Mouse (Mus musculus) brain, embryonic 18.5 days (tissue): ENCODE measurements around the gene Kcnn1.

Source experiments
- DNase-seq: peaks from one replicate; pipeline ENCODE4 v3.0.0-alpha.2; 2012; ENCODE audit warnings: low read depth, low spot score

Gene Kcnn1

DNA sequence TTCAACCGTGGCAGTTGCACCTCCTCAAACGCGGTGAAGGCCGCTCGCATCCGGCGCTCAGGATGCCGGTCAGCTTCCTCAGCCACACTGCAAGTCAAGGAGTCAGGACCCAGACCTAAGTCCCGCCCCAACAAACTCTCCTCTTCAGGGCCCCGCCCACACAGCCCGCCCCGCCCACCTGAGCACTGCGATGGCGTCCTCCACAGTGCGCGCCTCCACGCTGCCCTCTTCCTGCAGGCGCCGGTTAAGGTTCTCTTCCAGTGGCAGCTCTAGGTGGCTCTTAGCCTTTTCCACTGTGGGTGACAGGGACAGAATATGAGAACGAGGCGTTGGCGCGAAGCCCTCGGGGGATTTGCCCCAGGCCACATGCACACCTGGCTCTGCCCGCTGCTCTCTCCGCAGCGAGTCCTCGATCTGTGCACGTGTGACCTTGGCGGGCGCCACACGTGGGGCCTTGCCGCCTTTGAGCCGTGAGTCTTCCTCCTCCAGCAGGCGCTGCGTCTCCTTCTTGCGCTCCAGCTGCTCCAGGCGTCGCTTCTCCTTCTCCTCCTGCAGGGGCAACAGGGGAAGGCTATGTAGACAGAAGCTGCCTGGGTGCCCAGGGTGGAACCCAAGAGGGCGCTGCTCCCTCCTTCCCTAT is 5.6 kb upstream of the Kcnn1 start:
- no peak for DNase-seq

DNA sequence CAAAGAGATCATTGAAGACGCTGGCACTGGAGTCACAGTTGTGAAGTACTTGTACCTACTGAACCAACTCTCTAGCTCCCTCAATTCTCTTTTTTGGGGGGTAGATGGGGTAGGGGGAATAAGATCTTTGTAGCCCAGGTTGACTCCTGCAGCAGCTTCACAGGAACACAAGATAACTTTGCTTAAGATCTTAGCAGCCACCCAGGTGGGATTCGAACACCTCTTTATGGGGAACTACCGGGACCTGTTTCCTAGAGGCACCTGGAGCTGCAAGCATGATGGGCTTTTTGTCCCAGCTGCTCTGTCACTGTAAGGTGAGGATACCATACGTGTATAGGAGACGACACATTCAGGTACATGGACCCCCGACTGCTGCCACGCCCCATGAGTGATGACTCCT is 3.5 kb upstream of the Kcnn1 start:
- no peak for DNase-seq

DNA sequence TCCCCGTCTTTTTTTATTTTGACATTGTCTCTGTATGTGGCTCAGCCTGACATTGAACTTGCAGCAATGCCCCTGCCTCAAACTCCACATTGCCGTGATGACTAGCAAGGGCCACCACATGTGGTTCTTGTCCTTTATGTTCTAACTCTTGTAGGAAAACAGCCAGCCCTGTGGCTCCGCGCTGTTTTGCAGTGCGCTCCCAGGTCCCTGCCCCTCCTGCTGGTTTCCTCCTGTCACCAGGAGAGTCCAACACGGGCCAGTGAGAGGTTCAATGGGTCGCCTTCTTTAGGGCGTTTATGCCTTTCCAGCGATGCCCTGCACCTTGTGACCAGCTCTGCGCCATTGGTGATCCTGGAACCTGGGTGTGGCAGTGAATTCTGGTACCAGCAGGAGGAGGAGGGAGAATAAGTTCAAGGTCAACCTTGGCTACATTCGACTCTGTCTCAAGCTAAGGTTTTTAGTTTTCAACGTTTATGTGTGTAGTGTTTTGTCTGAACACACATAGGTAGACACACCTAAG is 3.0 kb upstream of the Kcnn1 start:
- DNase-seq, result no peak

DNA sequence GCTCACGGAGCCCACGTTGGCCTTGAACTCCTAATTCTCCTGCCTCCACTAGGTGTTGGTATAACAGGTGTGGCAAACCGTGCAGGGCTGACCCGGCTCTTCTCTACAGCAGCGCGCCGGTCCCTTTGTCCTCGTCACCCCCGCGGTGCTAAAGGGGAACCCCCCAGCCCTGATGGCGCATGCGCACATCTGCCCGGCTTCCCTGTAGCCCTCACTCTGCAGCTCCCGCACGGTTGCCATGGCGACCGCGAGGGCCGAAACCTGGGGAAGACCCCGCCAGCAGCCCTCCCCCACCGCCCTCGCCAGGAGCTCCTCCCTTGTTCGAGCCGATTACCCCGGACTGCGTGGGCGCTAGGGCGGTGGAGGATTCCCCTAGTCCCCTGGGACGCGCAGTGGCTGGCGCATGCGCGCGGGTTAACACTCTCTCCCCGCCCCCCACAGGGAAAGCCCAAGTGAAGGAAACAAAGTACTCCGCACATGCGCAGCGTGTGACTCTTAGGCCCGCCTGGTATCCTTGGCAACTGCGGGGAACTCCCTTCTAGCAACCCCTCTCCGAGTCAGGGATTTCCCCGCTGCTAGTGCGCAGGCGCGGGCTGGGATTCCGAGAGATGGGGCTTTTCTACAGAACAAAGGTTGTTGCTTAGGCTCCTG is 2.4 kb upstream of the Kcnn1 start:
- peak; percentile 99 for DNase-seq

DNA sequence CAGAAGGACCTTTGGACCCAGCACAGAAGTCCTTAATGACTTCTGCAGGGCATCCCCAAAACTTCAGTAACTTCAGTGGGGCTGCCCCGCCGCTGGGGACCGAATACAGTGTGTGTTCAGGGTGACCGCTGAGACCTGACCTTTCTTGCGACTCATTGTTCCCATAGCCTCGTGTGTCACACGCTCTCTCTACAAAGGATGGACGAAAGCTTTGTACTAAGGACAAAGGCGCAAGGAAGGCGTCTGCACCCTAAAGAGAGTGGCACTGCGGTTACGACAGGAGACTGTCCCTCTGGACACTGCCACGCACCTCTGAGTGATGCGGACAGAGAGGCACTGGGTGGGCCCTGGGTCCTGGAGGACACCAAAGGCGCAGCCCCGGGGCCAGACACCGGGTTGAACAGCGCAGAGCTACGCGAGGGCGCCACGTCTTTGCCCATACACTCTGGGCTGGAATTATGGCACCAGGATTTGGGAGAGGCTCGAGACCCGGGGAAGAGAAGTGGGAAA is 1.7 kb upstream of the Kcnn1 start:
- DNase-seq, result no peak

DNA sequence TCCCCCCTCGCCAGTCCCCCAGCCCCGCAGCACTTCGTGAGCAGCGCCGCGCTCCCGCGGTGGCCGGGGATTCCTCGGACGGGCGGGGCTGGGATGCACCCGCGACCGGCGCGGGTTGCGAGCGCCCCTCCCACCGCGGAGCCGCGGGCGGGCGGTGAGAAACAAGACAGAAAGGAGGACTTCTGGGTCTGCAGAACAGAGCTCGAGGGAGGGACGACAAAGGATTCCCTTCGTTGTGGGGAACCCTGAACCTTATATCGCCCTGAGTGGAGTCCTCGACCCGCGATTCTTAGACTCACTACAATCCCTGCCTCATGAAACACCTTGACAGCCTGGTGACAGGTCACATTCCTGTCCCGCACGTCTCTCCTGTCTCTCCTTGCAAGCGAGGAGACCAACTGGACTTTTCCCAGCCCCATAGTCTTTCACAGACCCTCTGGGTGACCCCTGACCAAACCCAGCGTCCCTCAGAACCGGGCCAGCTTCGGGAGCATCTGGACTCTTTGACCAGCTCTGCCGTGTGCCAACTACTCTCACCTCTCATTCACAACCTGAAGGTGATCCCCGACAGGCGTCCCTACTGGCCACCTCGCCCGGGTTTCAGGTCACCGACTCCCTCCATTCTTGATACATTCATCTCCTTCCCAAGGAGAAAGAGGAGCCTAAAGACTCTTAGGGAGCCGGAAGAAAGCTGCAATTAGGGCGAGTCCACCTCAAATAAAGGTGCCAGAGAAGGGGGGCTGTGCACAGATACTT is 1.1 kb upstream of the Kcnn1 start:
- DNase-seq, result no peak

DNA sequence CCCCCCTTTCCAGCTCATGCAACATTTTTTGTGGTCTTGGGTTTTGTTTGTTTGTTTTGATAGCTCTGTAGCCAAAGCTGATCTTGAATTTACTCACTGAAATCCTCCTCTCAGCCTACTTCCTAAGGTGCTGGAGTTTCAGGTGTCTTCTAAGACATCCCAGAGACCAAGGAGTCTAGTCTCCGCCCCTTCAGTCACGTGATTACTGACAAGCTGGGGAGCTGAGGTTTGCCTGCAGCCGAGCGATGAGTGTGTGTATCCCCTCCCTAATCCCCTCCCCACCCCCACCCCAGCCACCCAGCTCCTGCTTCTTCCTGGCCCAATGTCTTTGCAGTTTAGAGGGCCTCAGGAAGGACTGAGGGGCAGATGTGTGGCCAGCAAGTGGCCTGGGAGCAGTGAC is 5.5 kb downstream of the Kcnn1 start:
- DNase-seq, result no peak

DNA sequence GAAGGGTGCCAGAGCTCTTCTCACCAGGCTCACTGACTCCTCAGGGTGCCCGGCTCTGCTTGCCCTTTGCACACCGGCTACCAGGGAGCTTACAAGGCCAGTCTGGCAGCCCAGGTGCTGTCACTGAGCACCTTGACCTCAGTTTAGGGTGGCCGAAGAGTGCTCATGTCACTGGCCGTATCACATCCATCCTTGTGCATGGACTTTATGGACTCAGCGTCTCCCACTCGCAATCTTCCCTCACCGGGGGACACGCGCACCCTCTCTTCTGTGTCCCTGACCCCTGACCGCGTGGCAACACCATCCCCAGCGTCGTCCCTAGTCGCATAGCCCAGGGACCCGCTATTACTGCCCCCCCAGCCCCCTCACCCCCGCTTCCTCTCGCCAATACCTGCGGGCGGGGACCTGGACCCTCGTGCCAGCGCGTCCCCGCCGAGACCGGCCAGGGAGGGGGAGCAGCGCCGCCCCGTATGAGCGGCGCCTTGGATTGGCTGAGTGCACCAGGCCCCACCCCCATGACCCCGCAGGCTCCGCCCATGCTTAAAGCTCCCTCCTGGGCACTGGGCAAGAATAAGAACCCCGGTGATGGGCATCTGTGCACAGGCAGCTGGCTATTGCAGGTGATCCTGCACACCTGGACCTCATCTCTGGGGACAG is 6.4 kb downstream of the Kcnn1 start:
- no peak for DNase-seq

DNA sequence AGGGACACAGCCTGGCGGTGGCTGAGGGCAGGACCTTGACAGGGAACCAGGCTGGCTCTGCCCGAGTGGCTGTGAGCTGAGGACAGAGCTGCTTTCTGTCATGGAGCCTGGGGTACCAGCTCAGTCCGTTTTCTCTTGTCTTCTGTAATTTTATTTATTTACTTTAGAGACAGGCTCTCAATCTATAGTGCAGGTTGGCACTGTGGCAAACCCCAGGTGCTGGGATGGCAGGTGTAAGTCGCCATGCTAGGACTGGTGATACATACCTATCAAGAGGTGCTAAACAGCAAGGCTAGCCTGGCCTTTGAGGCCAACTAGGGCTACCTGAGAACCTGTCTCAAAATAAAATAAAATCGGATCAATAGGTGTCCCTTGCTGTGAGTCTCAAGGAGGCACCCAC is 7.0 kb downstream of the Kcnn1 start:
- no peak for DNase-seq

DNA sequence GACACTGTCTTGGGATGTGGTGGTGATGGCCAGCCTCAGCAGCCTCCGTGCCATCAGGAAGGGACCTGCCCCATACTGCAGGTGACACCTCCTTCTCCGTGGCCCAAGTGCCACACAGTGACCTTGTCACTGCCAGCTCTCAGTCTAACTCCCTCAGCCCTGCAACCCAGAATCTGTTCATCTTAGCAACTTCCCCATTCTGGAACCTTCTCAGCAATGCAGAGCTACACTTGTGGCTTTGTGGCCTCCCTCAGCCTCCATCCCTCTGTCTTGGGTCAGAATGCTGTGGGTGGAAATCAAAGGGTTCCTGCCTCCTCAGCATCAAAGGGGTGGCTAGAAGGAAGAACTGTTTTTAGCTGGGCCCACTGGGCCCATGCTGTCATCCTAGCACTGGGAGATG is 9.2 kb downstream of the Kcnn1 start:
- DNase-seq, result no peak

DNA sequence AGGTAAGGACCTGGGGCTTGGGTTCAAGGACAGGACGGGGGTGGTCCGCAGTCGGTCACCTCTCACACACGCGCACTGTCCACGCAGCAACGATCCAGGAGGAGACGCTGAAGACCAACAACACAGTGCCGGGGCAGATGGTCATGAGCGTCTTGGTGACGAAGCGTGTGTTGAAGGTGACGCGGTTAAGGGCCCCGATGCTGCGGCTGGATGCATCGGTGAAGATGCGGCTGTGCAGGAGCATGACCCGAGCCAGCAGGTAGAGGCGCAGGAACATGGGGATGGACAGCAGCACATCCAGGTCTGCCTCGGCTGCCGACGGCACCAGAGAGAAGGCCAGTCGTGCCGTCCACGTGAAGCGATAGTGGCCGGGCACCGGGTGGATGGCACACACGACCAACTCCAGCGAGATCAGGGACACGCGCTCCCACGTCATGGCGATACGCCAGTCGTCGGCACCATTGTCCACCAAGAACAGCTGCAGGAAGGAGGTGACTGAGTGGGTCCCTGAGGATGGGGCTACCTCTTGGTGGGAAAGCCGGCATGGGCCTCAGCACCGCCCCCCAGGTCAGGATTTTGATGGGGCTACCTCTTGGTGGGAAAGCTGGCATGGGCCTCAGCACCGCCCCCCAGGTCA is 10.3 kb downstream of the Kcnn1 start:
- DNase-seq, result no peak

DNA sequence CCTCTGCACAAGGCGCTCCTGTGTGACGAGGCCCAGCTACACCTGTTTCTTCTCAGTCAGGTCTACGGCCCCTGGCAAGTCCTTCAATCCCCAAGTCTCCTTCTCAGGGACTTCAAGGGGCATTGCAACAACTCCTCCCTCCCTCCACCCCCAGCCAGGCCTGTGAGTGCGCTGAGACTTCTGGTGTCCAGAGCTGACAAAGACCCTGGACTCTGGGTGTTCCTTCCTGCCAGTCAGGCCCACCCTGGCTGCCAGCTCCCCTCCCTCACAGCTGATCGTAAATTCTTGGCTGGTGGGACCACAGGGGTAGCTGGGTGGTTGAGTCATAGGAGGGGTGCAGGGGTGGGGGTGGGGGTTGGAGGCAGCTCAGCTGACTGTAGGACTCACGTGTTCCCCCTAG is 11.2 kb downstream of the Kcnn1 start:
- DNase-seq, result no peak

DNA sequence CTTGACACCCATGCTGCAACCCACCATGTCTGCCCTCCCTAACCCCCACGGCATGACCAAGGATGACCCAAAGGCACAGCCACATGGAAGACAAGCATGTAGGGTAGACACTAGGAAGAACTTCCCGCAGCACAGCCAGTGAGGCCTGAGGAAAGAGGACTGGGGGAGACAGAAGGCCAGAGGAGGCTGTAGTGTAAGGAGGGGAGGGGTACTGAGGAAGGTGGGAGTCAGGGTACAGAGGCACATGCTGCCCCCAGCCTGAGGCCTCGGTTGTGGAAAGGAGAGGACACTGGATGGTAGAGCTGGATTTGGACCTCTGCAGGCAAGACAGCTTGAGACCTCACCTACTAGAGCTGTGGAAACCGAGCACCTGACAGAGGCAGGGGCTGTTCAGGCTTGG is 12.1 kb downstream of the Kcnn1 start:
- DNase-seq, result no peak

DNA sequence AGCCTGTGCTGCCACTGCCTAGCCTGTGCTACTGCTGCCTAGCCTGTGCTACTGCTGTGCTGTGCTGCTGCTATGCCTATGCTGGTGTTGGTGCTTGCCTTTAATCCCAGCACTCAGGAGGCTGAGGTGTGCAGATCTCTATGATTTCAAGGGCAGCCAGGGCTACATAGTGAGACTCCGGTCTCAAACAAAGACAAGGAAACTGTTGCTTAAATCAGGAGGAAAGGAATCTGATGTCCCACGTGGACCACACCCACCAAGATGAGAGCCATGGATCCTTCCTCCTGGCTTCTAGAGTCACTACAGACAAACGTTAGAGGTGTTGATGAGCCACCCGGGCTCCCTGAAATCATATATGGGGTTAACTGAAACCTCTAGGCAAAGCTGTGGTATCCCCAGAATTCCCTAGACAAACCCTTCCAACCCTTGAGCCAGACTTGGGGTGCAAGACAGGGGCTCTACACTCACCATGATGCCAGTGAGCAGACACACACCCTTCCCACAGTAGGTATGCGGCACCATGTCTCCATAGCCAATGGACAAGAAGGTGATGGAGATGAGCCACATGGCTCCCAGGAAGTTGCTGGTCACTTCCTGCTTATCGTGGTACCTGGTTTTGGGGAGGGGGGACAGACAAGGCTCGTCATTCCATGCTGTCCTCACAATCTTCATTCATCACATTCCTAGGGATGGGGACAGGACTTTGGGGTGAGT is 12.8 kb downstream of the Kcnn1 start:
- DNase-seq, result no peak

DNA sequence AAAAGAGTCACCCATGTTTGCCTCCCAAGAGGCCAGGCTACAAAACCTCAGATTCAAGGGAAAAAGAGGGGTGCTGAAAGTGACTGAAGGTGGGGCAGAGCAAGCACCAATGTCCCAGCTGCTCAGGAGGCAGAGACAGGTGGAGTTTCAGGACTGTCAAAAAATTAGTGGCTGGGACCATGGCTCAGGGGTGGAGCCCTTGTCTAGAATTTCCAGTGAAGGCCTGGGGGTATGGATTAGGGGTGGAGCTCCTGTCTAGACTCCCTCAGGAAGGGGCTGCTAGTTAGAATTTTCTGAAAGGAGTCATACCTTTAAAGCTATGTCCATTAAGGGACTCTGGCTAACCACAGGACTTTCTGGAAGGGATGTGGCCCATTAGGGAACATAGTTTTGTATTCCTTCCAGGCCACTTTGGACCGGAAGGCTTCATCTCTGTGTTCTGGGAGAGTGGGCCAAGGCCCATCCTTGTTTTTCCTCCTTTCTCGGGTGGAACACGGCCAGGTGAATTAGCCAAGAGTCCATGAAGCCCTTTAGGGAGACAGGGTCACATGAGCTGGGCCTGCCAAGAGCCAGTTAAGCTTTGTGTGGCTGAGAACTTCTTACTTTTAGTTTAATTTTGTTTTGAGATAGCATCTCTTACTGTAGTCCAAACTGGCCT is 13.6 kb downstream of the Kcnn1 start:
- no peak for DNase-seq

DNA sequence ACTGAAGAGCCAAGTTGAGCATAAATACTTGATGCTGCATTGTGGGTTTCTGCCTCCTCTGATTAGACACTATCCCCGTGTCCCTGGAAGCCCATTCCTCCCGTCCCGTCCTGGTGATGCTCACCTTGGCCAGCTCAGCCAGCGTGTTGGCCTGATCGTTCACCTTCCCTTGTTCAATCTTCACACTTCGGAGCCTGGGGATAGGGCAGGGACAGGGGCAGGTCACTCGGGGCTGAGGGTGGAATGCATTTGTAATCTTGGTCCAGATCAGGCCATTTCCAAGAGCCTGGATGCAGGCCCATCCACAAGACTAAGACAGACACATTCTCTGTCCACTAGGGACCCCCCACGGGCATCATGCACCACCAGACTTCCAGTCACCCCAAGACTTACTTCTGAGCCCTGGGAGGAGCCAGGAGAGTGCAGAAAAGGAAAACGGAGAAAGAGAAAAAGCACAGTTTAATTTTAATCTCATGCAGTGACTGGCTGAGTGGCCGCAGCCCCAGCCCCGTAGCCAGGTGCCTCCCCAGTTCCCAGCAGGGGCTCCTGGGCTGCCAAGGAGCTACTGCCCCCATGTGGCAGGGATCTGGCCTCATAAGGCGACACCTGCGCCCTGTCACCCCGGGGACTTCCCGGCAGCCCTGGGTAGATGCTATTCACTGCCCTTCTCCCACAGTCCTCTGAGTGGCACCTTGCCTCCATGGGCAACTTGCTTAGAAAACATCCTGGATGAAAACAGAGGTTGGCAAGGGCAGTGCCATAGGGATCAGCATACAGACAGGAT is 16.5 kb downstream of the Kcnn1 start:
- DNase-seq, result no peak

DNA sequence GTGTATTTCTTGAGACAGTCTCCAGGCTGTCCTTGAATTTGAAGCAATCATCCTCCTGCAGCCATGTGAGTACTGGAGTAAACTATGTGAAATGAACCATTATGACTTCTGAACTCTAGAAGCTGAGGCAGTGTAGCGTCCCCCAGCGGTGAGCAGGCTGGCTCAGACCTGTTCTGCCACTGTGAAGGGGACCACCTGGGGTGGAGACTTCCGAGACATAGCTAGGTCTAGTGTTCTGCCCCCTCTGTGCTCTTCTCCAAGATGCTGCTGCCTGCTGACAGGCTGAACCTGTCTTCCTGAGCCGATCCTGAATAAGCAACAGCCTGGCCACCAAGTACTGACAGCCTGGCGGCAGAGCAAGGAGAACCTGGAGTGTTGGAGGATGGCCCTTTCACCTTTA is 17.9 kb downstream of the Kcnn1 start:
- no peak for DNase-seq

DNA sequence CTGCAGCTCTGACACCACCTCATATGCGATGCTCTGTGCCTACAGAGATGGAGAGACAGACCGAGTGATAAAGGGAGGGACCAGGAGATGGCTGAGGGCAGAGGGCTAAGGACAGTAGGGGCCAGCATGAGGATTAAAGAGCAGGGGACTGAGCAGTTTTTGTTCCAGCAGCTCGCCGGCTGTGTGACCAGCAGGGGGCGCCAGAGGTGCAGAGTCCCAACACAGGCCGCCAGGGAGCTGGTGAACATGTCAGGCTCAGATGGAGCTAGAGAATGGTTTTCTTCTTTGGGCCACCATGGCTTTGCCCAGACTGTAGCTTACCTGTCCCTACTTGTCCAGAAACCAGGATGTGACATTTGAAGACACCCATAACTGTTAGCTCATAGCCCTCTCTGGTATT is 18.5 kb downstream of the Kcnn1 start:
- no peak for DNase-seq

DNA sequence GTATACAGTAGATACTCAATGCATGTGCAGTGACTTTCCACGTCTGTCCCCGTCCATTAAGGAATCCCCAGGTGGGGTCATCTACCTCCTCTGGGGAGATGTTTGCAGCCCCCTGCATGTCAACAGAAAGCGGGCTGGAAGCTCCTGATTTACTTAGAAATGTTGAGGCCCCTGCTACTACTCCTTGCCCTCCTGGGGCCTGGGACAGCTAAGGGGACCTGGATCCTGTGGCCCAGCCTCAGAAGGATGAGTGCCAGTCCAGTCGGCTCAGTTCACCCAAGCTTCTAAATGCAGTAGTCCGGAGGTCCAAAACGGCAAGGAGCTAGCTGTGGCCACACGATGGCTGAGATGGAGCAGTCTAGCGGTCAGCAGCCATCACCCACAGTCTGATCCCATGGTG is 19.1 kb downstream of the Kcnn1 start:
- no peak for DNase-seq
